Mouse (Mus musculus) megakaryocyte, embryonic 14.5 days (primary cell): ENCODE measurements at regions not wholly inside any gene's neighbourhood (a gene's known extent, or its start where the extent isn't known, plus 50 kb on each side); places are given as distances from the start of the nearest gene placed in this dataset.

ENCODE experiments used
- FLI1 ChIP-seq: IDR thresholded peaks from 2 replicates; pipeline ENCODE4 v1.6.1; 2012; ENCODE audit warnings: low read length, inconsistent platforms, mixed read lengths
- GATA1 ChIP-seq: IDR thresholded peaks from 3 replicates; pipeline ENCODE4 v1.6.1; 2012; ENCODE audit warnings: mixed read lengths, low read length, inconsistent platforms, borderline replicate concordance

DNA sequence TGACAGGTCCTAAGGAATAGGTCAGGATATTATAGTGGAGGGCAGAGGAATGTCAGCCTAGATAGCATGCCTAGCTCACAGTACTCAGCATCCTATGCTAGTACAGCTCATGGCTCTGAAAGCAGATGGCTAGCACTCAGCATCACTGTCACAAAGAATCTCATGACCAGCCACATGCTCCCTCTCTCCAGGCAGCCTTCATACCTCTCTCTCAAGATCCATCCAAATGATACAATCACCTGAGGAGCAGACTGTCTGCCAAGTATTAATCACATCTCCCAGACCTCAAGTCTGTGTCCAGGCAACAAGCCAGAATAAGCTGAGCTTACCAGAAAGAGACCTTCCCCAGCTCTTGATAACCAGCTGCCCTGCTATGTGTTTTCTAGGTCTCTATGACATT, 557.4 kb upstream of the Nbea start:
- TF ChIP-seq GATA1 = no peak
- TF ChIP-seq FLI1 = no peak
